Mouse (Mus musculus): Measurements from ENCODE around the gene 4930433I11Rik.
"Not testable (repeated sequence)": the region's sequence is repeated elsewhere in the genome, so short reads cannot be mapped to it uniquely, and the experiment has no call there.

4930433I11Rik gene

DNA sequence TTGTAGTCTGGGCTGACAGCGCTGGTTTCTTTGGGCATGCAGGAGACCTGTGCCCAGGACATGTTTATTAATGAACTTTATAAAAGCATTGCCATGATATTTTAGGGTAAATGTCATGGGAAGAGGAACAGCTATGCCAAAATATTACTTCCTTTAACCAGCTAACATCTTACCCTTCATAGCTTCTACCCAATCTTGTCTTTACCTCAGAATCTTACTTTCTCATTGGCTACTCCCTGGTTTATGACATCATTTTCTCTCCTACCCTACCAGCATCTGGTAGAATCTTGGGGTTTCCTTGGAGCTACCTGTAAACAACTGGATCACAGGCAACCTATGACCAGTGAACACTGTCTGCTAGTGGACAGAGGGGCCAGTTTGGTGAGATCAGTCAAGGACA, at the start of gene 4930433I11Rik:
4930433I11Rik (plus strand) TSS at position 301 of the 400 bp plus-strand sequence.
- no peak for DNase-seq

DNA sequence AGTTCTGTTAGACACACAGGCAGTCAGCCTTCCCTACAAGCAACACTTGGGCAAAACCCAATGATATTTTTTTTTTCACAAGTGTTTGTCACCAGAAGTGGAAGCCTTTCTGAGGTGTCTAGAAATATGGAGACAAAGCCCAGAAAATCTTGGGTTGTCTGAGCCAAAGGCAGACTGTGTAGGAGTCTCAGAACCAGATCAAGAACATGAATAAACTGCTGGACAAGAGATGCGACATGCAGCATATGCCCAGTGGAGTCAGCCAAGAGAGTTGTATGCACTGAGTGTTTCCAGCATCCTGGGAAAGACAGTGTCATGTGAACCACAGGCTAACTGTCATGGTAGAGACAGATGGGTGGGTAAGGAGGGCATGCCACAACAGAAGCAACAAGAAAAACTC, 48.0 kb upstream of the 4930433I11Rik start:
- no peak for DNase-seq

DNA sequence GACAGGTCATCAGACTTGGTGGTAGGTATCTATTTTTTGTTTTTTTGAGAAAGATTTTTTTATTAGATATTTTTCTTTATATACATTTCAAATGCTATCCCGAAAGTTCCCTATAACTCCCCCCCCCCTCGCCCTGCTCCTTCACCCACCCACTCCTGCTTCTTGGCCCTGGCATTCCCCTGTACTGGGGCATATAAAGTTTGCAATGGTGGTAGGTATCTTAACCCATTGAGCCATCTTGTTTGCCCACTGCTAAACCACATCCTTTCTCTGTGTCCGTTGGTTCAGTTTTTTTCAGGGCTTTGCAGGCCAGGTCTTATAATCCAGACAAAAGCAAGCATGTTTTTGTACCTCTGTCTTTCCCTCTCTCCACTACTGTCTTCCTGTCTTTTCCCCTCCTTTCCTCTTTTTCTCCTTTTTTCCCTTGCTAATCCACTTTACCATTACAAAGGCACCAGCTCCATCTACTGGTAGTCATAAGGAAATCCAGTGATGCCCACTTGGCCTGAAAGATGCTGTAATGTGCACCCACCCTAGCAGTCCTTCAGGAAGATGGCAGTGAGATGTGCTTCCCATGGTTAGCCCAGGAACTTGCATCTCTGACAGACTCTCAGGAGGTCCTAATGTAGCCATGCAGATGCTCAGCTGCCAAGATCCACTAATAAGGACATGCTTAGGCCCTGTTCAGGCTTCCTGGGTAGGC, 45.0 kb upstream of the 4930433I11Rik start:
- no peak for DNase-seq

DNA sequence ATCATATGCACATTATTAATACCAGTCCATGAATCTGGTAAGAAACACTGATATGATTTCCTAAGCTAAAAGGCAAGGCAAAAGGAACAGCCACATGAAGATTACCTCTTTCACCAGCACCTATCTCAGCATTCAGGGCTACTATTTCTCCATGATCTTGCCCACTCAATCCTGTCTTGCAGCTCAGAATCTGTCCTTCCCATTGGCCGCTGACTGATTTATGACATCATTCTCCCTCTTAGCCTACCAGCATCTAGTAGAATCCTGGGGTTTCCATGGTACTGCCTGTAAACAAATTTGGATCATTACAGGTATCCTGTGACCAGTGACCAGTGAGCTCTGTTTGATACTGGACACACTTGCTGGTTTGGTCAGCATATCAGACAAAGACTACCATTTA, 45.1 kb downstream of the 4930433I11Rik start, which contains the start of gene Gm4884:
Gm4884 (plus strand) TSS at position 301 of the 400 bp plus-strand sequence.
- DNase-seq, result not testable (repeated sequence)

DNA sequence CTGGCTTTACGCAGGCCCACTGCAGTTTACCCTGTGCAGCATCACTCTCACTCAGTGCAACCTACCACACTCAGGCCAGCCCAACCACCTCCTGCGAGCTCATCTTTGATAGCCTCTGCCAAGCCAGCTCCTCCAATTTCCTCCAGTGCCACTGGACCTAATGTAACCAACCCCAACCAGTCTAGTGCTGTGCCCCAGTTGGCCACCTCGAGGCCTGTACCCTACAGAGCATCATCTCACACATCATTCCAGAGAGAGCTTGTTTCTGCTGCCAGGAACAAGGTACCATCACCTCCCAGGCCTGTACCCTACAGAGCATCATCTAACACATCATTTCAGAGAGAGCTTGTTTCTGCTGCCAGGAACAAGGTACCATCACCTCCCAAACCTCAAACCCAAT, 56.7 kb downstream of the 4930433I11Rik start:
- DNase-seq, result not testable (repeated sequence)
